Mouse (Mus musculus) midbrain, embryonic 15.5 days (tissue): ENCODE data around the gene Ncf2. TPM values are rescaled to one million over a fixed set of nuclear protein-coding genes. Genes with fewer than 3 reads are reported as not detected.

Experiments
- ATAC-seq: fragments of 200-750 bp; cut with Nextera tagmentation; replicated peaks from 2 replicates; pipeline ENCODE4 v1.8.0; 2017; ENCODE audit warnings: moderate TSS enrichment
- H3K27ac ChIP-seq: fragments of 300-500 bp; sonication (generic); 2 replicates; pipeline ENCODE4 v1.5.1; 2015; ENCODE audit warnings: mild to moderate bottlenecking, inconsistent platforms
- H3K27me3 ChIP-seq: fragments of 300-500 bp; sonication (generic); replicated peaks from 2 replicates; pipeline ENCODE4 v1.6.1; 2015; ENCODE audit warnings: inconsistent platforms
- H3K36me3 ChIP-seq: fragments of 300-500 bp; sonication (generic); replicated peaks from 2 replicates; pipeline ENCODE4 v1.6.1; 2015; ENCODE audit warnings: inconsistent platforms
- H3K4me1 ChIP-seq: fragments of 300-500 bp; sonication (generic); 2 replicates; pipeline ENCODE4 v1.6.1; 2015; ENCODE audit warnings: inconsistent platforms
- H3K4me2 ChIP-seq: fragments of 300-500 bp; sonication (generic); 2 replicates; pipeline ENCODE4 v1.6.1; 2015; ENCODE audit warnings: inconsistent platforms, mild to moderate bottlenecking, moderate library complexity
- H3K4me3 ChIP-seq: fragments of 300-500 bp; sonication (generic); 2 replicates; pipeline ENCODE4 v1.5.1; 2015; ENCODE audit warnings: mild to moderate bottlenecking, inconsistent platforms
- H3K9ac ChIP-seq: fragments of 300-500 bp; sonication (generic); 2 replicates; pipeline ENCODE4 v1.6.1; 2015; ENCODE audit warnings: mild to moderate bottlenecking, inconsistent platforms
- H3K9me3 ChIP-seq: fragments of 300-500 bp; sonication (generic); 2 replicates; pipeline ENCODE4 v1.6.1; 2016; ENCODE audit warnings: inconsistent platforms
- WGBS: fragments of 180-500 bp; shearing (Covaris S2); methylation state at CpG from one replicate; pipeline ENCODE4 v1.1.7; 2015; ENCODE audit warnings: mixed read lengths; 5-methylcytosine and 5-hydroxymethylcytosine counted together
- polyA plus RNA-seq: library from polyadenylated mRNA; unstranded; fragments of >200 nt; fragmentation: Nextera tagmentation; extraction: Ambion mirVana; gene quantifications from 2 replicates; pipeline ENCODE4 v1.2.1, GENCODE M21; 2015

The Ncf2 gene
- polyA plus RNA-seq, 1 experiment from 2014 or later: 2.2 TPM

DNA sequence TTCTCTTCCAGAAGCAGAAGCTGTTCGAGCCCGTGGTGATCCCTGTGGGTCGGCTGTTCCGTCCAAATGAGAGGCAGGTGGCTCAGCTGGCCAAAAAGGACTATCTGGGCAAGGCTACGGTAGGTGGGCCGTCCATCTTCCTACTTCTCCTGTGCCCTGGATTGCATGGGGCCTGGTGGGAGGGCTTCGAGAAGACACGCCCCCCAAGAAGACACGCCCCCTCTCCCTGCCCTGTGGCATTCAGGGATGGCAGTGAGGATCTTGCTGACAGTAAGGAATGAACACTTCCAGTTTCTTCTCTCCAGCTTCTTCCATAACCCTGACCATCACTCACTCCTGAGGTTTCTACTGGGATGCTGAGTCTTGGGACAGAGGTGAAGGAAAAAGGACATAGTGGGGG, 24.2 kb downstream of the Ncf2 start:
- H3K9ac ChIP-seq: no peak overlapping the region
- no peaks in the 10 kb centered on the region for H3K9me3 ChIP-seq
- 81% methylated on average over 9 of the region's 9 CpGs for WGBS

DNA sequence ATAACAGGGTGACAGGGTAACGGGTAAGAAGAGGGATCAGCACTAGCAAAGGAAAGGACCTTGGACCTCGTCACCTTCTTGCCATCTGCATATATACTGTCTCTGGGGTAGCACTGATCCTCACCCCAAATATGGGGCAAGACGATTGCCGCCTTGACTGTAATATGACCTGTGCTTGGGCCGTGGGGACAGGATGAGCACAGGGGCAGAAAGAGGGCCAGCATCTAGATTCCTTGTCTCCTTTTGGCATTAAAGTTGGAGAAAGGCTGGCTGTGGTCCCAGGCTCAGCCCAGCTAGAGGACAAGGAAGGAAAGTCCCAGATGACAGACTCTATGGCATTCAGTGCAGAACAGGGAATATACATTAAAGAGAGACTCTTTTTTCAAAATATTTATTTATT, 26.5 kb downstream of the Ncf2 start:
- Histone ChIP-seq H3K4me3 (no peak overlapping the region), H3K9me3 (no peaks in the 10 kb centered on the region), H3K27me3 (no peaks in the 10 kb centered on the region), H3K36me3 (no peaks in the 10 kb centered on the region), H3K27ac (no peak overlapping the region), H3K4me2 (no peak overlapping the region), H3K9ac (no peak overlapping the region), H3K4me1 (no peaks in the 10 kb centered on the region)
- no peak for ATAC-seq
- 87% methylated on average over 5 of the region's 5 CpGs for WGBS

More for the DNA sequence above, 24.2 kb downstream of the Ncf2 start:
- no peak overlapping the region for H3K27ac ChIP-seq
- H3K27me3 ChIP-seq: no peaks in the 10 kb centered on the region
- H3K4me3 ChIP-seq: no peak overlapping the region
- ATAC-seq: no peak
- no peaks in the 10 kb centered on the region for H3K4me1 ChIP-seq
- no peak overlapping the region for H3K4me2 ChIP-seq
- H3K36me3 ChIP-seq: no peaks in the 10 kb centered on the region

DNA sequence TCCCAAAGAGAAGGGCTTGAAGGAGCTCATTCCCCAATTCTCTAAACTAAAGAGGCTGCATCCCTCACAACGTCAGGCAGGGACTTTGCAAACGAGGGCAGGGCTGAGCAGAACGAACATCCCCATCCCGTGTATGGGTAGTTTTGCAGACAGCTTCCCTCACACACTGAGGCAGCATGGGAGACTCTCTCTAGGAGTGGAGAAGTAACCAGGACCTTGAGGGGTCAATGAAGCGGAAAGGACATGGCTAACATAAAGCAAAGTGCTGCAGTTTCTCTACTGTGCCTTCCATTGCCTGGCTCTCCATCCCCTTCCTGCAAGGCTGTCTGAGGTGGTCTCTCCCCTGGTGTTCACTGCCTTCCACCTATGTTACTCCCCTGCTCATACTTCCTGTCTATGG, 28.2 kb downstream of the Ncf2 start:
- WGBS: 76% methylated on average over 5 of the region's 5 CpGs
- no peaks in the 10 kb centered on the region for H3K9me3 ChIP-seq
- ATAC-seq: no peak
- no peaks in the 10 kb centered on the region for H3K4me1 ChIP-seq
- H3K27me3 ChIP-seq: no peaks in the 10 kb centered on the region
- H3K36me3 ChIP-seq: no peaks in the 10 kb centered on the region
- H3K4me3 ChIP-seq: no peak overlapping the region
- H3K27ac ChIP-seq: no peak overlapping the region
- H3K9ac ChIP-seq: no peak overlapping the region
- no peak overlapping the region for H3K4me2 ChIP-seq

DNA sequence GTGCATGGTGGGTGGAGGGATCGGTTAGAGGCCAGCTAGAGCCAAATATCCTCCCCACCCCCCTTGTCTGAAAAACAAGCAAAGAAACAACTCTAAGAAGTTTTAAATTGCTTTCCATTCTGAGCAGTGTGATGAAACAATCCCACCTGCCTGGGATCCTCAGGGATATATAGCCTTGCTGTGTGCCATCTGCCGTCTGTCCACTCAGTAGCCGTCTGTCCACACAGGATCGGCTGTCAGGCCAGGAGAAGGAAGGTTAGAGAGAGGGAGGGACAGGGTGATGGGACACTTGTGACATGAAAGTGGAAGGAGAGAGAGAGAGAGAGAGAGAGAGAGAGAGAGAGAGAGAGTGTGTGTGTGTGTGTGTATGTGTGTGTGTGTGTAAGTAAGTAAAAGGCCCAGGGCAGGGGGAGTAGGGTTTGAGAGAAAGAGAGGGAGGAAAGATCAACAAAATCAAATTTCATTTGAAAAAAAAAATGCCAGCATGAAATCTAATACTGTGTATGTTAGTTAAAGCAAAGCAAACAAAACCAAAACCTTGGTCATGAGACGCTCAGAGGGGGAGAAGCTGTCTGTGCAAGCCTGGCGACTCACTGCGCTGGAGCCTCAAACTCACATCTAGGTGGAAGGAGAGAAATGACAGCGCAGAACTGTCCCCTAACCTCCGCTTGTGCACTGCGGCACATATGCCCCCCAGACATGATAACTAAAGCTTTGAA, 28.8 kb downstream of the Ncf2 start:
- Histone ChIP-seq H3K27ac (no peak overlapping the region), H3K9me3 (no peaks in the 10 kb centered on the region), H3K9ac (no peak overlapping the region), H3K36me3 (no peaks in the 10 kb centered on the region), H3K4me2 (no peak overlapping the region), H3K27me3 (no peaks in the 10 kb centered on the region), H3K4me1 (no peaks in the 10 kb centered on the region), H3K4me3 (no peak overlapping the region)
- ATAC-seq: no peak
- WGBS: 80% methylated on average over 10 of the region's 10 CpGs

DNA sequence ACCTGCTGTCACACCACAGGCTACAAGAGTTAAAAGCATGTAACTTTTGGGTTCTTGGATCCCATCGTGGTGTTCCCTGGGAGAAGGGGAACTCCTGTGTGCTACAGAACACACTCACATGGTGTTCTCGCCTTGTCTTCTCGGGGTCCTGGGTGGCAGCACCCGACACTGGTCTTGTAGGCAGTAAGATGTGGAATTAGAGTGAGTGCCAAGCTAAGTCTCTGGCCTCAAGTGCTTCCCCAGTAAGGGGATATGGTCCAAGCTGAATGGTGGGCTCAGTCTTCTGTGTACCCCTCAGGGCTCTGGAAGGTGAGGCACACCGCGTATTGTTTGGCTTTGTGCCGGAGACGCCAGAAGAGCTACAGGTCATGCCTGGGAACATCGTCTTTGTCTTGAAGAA, 30.1 kb downstream of the Ncf2 start:
- H3K9ac ChIP-seq: no peak overlapping the region
- WGBS: 93% methylated on average over 9 of the region's 9 CpGs
- no peak overlapping the region for H3K4me3 ChIP-seq
- ATAC-seq: no peak
- H3K4me1 ChIP-seq: no peaks in the 10 kb centered on the region
- H3K36me3 ChIP-seq: no peaks in the 10 kb centered on the region
- H3K9me3 ChIP-seq: no peaks in the 10 kb centered on the region
- no peak overlapping the region for H3K4me2 ChIP-seq
- no peaks in the 10 kb centered on the region for H3K27me3 ChIP-seq
- no peak overlapping the region for H3K27ac ChIP-seq

DNA sequence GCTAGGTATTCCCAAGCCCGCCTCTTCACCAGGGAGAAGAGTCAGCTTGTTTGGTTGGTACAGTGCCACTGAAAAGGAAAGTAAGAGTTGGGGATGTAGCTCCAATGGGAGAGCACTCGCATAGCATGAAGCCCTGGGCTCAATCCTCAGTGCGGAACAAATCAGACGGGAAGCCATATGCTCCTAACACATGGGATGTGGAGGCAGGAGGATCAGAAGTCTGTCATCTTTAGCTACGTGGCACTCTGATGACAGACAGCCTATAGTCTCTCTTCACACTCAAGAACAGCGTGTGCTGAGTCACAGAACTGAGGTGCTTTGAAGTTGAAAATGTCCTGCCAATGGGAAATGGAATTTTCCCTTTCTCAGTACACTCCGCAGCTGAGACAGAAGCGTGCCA, 31.0 kb downstream of the Ncf2 start:
- H3K9ac ChIP-seq: no peak overlapping the region
- peaks cover 1% of the 10 kb centered on the region; the same call in 1 of the 2 replicates for H3K36me3 ChIP-seq
- H3K4me1 ChIP-seq: no peaks in the 10 kb centered on the region
- no peaks in the 10 kb centered on the region for H3K27me3 ChIP-seq
- no peak overlapping the region for H3K4me3 ChIP-seq
- H3K27ac ChIP-seq: no peak overlapping the region
- H3K9me3 ChIP-seq: no peaks in the 10 kb centered on the region
- WGBS: 77% methylated on average over 8 of the region's 8 CpGs
- H3K4me2 ChIP-seq: no peak overlapping the region
- no peak for ATAC-seq

DNA sequence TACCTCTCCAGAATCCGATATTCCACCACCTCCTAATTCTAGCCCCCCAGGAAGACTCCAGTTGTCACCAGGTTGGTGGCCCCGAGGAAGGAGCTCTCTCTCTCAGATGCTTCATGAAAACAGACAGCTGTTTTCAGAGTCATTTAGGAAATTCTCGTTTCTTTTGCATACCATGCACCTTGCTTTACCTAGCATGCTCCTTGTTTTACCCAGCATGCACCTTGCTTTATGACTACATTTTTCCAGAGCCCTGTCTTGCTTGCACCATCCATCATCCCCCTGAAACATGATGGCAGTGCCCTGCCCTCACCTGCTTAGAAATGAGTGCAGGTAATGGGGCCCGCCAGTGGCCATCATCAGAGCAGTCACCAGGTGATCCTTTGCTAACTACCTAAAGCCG, 31.6 kb downstream of the Ncf2 start:
- H3K27me3 ChIP-seq: no peaks in the 10 kb centered on the region
- no peak overlapping the region for H3K4me3 ChIP-seq
- WGBS: 88% methylated on average over 5 of the region's 5 CpGs
- H3K9ac ChIP-seq: no peak overlapping the region
- H3K9me3 ChIP-seq: no peaks in the 10 kb centered on the region
- no peak overlapping the region for H3K4me2 ChIP-seq
- no peak for ATAC-seq
- H3K4me1 ChIP-seq: no peaks in the 10 kb centered on the region
- H3K36me3 ChIP-seq: peaks cover 7% of the 10 kb centered on the region
- no peak overlapping the region for H3K27ac ChIP-seq

DNA sequence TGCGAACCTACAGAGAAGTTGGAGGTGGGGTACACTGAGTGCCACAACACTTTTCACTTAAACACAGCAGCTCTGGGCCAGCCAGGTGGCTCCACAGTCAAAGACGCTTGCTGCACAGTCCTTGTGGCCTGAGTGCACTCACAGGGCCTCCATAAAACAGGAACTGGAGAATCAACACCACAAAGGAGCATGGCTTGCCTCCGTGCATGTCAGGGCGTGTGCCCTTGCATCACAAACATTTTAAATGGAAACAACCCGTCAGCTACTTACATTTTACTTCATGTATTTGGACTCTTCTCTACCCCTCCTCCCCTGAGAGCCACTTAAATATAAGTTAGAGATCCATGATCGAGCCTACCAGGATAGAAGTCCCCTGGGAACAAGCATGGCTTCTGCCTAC, 32.3 kb downstream of the Ncf2 start:
- H3K27ac ChIP-seq: no peak overlapping the region

DNA sequence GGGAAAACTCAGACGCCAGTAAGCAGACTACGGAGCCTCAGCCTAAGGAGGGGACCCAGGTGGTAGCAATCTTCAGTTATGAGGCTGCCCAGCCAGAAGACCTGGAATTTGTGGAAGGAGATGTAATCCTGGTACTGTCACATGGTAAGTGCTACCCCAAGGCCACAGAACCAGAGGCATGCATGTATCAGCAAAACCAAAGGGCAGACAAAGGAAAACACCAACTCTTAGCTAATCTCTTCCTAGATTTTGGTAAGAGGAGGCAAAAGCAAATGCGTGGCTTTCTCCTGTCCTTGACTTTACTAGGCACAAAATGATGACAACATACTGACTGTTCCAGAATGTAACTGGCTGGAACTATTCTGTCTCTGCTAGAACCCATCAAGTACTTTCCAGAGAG, 35.1 kb downstream of the Ncf2 start:
- H3K4me1 ChIP-seq: no peaks in the 10 kb centered on the region
- no peaks in the 10 kb centered on the region for H3K9me3 ChIP-seq
- no peak overlapping the region for H3K27ac ChIP-seq
- ATAC-seq: no peak
- peaks cover 31% of the 10 kb centered on the region for H3K36me3 ChIP-seq
- no peak overlapping the region for H3K4me3 ChIP-seq
- H3K4me2 ChIP-seq: no peak overlapping the region
- 98% methylated on average over 3 of the region's 3 CpGs for WGBS
- no peaks in the 10 kb centered on the region for H3K27me3 ChIP-seq
- no peak overlapping the region for H3K9ac ChIP-seq

More for the DNA sequence above, 32.3 kb downstream of the Ncf2 start:
- no peak for ATAC-seq
- WGBS: 89% methylated on average over 6 of the region's 6 CpGs
- H3K9me3 ChIP-seq: no peaks in the 10 kb centered on the region
- no peak overlapping the region for H3K4me3 ChIP-seq
- H3K4me2 ChIP-seq: no peak overlapping the region
- H3K4me1 ChIP-seq: no peaks in the 10 kb centered on the region
- H3K9ac ChIP-seq: no peak overlapping the region
- H3K36me3 ChIP-seq: peaks cover 11% of the 10 kb centered on the region
- no peaks in the 10 kb centered on the region for H3K27me3 ChIP-seq

DNA sequence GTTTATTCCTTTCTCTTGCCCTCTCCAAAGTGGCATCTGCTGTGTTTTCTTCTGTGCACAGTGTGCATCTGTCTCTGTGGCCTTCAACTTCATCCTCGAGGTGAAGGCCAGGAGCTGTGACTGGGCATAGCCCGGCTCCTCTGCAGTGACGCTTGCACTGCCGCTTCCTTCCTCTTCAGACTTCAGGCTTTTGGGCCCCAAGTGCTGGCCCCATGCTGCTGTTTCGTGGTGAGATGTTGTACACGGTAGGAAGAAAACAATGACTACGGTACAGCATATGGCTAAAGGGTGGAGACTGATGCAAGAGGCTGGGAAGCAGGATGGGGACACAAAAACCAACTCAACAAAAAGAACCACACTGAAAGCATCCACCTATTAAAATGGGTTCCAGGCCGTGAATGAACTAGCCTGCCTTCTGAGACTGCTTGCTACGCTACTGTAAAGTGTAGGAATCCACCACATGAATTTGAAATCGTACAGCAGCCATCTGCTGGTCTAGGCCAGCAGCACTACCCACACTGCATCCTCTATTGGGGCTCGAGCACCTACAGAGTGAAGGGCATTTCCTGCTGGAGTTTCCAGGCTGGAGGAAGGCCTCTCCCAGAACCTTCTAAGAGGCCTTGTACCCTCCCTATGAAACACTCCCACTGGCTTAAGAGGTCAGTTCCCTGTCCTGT, 38.2 kb downstream of the Ncf2 start:
- Histone ChIP-seq H3K4me2 (no peak overlapping the region), H3K27me3 (no peaks in the 10 kb centered on the region), H3K27ac (no peak overlapping the region), H3K4me1 (no peaks in the 10 kb centered on the region), H3K36me3 (peaks cover 47% of the 10 kb centered on the region), H3K9me3 (no peaks in the 10 kb centered on the region), H3K4me3 (no peak overlapping the region), H3K9ac (no peak overlapping the region)
- WGBS: 86% methylated on average over 11 of the region's 11 CpGs
- no peak for ATAC-seq

DNA sequence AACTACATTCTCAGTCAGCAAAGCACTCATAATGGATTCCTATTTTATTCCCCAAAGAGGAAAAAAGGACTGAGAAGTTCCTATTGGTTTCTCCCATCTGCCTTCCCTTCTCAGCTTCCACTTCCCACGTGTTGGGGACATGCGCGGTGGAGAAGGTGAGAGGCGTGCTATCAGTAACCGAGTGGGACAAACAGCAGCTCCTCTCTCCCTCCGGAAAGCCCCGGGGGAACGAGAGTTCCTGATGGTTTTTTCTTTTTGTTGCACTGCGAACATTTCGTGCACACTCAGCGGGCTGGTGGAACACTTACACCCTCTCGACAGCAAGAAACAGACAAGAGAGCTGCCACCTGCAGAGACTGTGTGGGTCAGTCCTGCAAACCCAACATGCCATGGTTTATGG, 38.8 kb downstream of the Ncf2 start:
- Histone ChIP-seq H3K4me3 (no peak overlapping the region), H3K9ac (no peak overlapping the region), H3K27me3 (no peaks in the 10 kb centered on the region), H3K4me2 (no peak overlapping the region), H3K36me3 (peaks cover 54% of the 10 kb centered on the region), H3K9me3 (no peaks in the 10 kb centered on the region), H3K27ac (no peak overlapping the region), H3K4me1 (no peaks in the 10 kb centered on the region)
- WGBS: 90% methylated on average over 12 of the region's 12 CpGs
- ATAC-seq: no peak

DNA sequence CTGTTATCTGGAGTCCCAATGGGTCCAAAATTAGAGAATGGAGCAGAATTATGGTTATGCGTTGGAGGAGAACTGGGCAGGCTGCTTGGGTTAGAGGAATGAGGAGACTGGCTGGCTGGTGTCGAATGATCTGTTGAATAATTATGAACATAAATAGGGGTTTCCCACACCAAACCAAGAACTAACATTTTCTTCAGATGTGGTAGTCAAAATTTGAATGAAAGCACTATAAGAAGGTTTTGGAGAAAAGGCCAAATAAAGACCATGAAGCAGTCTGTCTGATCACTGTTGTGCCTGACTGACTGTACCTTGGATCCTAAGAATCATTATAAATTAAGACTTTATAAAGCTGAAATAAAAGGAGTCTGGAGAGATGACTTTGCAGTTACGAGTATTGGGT, 40.3 kb downstream of the Ncf2 start:
- peaks cover 66% of the 10 kb centered on the region for H3K36me3 ChIP-seq
- ATAC-seq: no peak
- H3K9me3 ChIP-seq: no peaks in the 10 kb centered on the region
- H3K4me2 ChIP-seq: no peak overlapping the region
- no peaks in the 10 kb centered on the region for H3K27me3 ChIP-seq
- no peak overlapping the region for H3K9ac ChIP-seq
- 93% methylated on average over 3 of the region's 3 CpGs for WGBS
- H3K4me3 ChIP-seq: no peak overlapping the region
- H3K4me1 ChIP-seq: no peaks in the 10 kb centered on the region
- H3K27ac ChIP-seq: no peak overlapping the region

DNA sequence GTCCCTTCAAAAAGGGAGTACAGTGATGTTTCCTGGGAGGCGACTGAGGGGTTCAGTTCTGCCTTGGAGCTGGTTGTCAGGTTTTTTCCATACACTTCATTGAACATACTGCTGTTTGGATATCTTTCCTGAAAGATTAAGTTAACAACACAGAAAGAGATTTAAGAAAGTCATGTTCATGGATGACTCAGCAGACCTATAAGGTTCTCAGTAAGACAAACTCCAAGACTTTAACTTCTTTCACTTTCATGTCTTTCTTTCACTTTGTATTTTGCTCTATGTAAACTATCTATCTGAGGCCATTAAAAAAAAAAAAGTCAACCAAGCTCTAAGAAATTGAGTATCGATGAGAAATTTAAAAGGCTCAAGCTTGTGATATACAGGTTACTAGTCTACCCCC, 41.1 kb downstream of the Ncf2 start:
- Histone ChIP-seq H3K4me3 (no peak overlapping the region), H3K4me2 (no peak overlapping the region), H3K9me3 (no peaks in the 10 kb centered on the region), H3K4me1 (no peaks in the 10 kb centered on the region), H3K27me3 (no peaks in the 10 kb centered on the region), H3K9ac (no peak overlapping the region), H3K27ac (no peak overlapping the region), H3K36me3 (peaks cover 68% of the 10 kb centered on the region)
- ATAC-seq: no peak
- 95% methylated on average over 2 of the region's 2 CpGs for WGBS
